Mouse (Mus musculus): ENCODE results near the gene Capza1. TPM values are rescaled to one million over a fixed set of nuclear protein-coding genes. Genes with fewer than 3 reads are reported as not detected.

The Capza1 gene
- total and polyA plus RNA-seq, 3 experiments: 60.2 to 141 (median 135) TPM

- peaks cover 0 to 20% of the 10 kb centered on the region in 2 experiments; a peak in 2 of 4 replicates for H3K36me3 ChIP-seq (ENCODE audit: control insufficient read depth in 1 of 2, insufficient read depth in 2 of 2, low read length in 2 of 2)
- H3K27ac ChIP-seq (ENCODE audit: control insufficient read depth, low read depth, low read length): no peak overlapping the region
- H3K4me3 ChIP-seq (ENCODE audit: control insufficient read depth in 1 of 2, insufficient read depth in 1 of 2, low read depth in 2 of 2, low read length in 2 of 2): no peak overlapping the region
- H3K9ac ChIP-seq (ENCODE audit: control insufficient read depth, low read depth, low read length, poor library complexity, severe bottlenecking): no peak overlapping the region
- H3K27me3 ChIP-seq (ENCODE audit: control insufficient read depth in 1 of 2, insufficient read depth in 2 of 2, low read length in 2 of 2): no peaks in the 10 kb centered on the region
- peaks cover 12 to 14% of the 10 kb centered on the region in 2 experiments for H3K4me1 ChIP-seq (ENCODE audit: control insufficient read depth in 1 of 2, insufficient read depth in 2 of 2, low read length in 2 of 2)
- TF ChIP-seq RCOR1 (IDR thresholded peaks at IDR 0.05; ENCODE audit: low read depth, low read length): no peak
- no peak for TF ChIP-seq ELF1 (IDR thresholded peaks at IDR 0.05; ENCODE audit: low read depth, low read length)
- TF ChIP-seq MAZ (IDR thresholded peaks at IDR 0.05; ENCODE audit: low read depth, low read length): no peak
- TF ChIP-seq ZNF384 (IDR thresholded peaks at IDR 0.05; ENCODE audit: low read depth, low read length): no peak
- TF ChIP-seq USF2 (IDR thresholded peaks at IDR 0.05; ENCODE audit: borderline replicate concordance in 1 of 2, insufficient read depth in 1 of 2, low read depth in 1 of 2, low read length in 2 of 2): no peak
- no peak for TF ChIP-seq ETS1 (IDR thresholded peaks at IDR 0.05; ENCODE audit: low read depth, low read length)
- no peak for TF ChIP-seq HCFC1 (IDR thresholded peaks at IDR 0.05; ENCODE audit: low read depth, low read length)
- TF ChIP-seq POLR2AphosphoS2 (IDR thresholded peaks at IDR 0.05; ENCODE audit: low read length): no peak
- TF ChIP-seq CHD2 (IDR thresholded peaks at IDR 0.05; ENCODE audit: low read length): no peak
- no peak for TF ChIP-seq MAFK (IDR thresholded peaks at IDR 0.05; ENCODE audit: borderline replicate concordance, low read depth, low read length)
- no peak for TF ChIP-seq SIN3A (IDR thresholded peaks at IDR 0.05; ENCODE audit: low read length)
- TF ChIP-seq RAD21 (IDR thresholded peaks at IDR 0.05; ENCODE audit: low read depth, low read length): no peak
- TF ChIP-seq GABPA (IDR thresholded peaks at IDR 0.05; ENCODE audit: low read depth, low read length): no peak
- H3K79me2 ChIP-seq (ENCODE audit: control insufficient read depth, insufficient read depth, low read length, poor library complexity): no peaks in the 10 kb centered on the region
- H3K9me3 ChIP-seq (replicated peaks; ENCODE audit: insufficient read depth, low read length): no peaks in the 10 kb centered on the region
- no peak for DNase-seq (ENCODE audit: low read depth, low spot score)
These were observed 73.8 kb downstream of the Capza1 start for GRCm38 (mm10) chr3:104790401-104790937.

GRCm38 (mm10) chr3:104789822-104790221 lies 74.5 kb downstream of the Capza1 start:
- H3K4me1 ChIP-seq (ENCODE audit: control insufficient read depth in 1 of 2, insufficient read depth in 2 of 2, low read length in 2 of 2): peaks cover 12 to 14% of the 10 kb centered on the region in 2 experiments
- no peak for DNase-seq (ENCODE audit: low read depth, low spot score)
- H3K4me3 ChIP-seq (ENCODE audit: control insufficient read depth in 1 of 2, insufficient read depth in 1 of 2, low read depth in 2 of 2, low read length in 2 of 2): no peak overlapping the region
- TF ChIP-seq ETS1 (IDR thresholded peaks at IDR 0.05; ENCODE audit: low read depth, low read length): no peak
- no peak for TF ChIP-seq CHD2 (IDR thresholded peaks at IDR 0.05; ENCODE audit: low read length)
- no peak for TF ChIP-seq POLR2AphosphoS5 (IDR thresholded peaks at IDR 0.05; ENCODE audit: borderline replicate concordance, low read depth, low read length)
- TF ChIP-seq NRF1 (IDR thresholded peaks at IDR 0.05; ENCODE audit: insufficient read depth, low read depth, low read length, poor library complexity, severe bottlenecking): no peak
- no peak for TF ChIP-seq HCFC1 (IDR thresholded peaks at IDR 0.05; ENCODE audit: low read depth, low read length)
- TF ChIP-seq RAD21 (IDR thresholded peaks at IDR 0.05; ENCODE audit: low read depth, low read length): no peak
- TF ChIP-seq BHLHE40 (IDR thresholded peaks at IDR 0.05; ENCODE audit: borderline replicate concordance, low read depth, low read length): no peak
- no peak for TF ChIP-seq ELF1 (IDR thresholded peaks at IDR 0.05; ENCODE audit: low read depth, low read length)
- no peaks in the 10 kb centered on the region for H3K27me3 ChIP-seq (ENCODE audit: control insufficient read depth in 1 of 2, insufficient read depth in 2 of 2, low read length in 2 of 2)
- no peaks in the 10 kb centered on the region for H3K9me3 ChIP-seq (replicated peaks; ENCODE audit: insufficient read depth, low read length)
- H3K36me3 ChIP-seq (ENCODE audit: control insufficient read depth in 1 of 2, insufficient read depth in 2 of 2, low read length in 2 of 2): peaks cover 0 to 20% of the 10 kb centered on the region in 2 experiments; a peak in 2 of 4 replicates
- H3K27ac ChIP-seq (ENCODE audit: control insufficient read depth, low read depth, low read length): no peak overlapping the region
- no peaks in the 10 kb centered on the region for H3K79me2 ChIP-seq (ENCODE audit: control insufficient read depth, insufficient read depth, low read length, poor library complexity)
- H3K9ac ChIP-seq (ENCODE audit: control insufficient read depth, low read depth, low read length, poor library complexity, severe bottlenecking): no peak overlapping the region

Measured in MEL (cell line).